Mouse (Mus musculus) forebrain, embryonic 14.5 days (tissue): Measurements from ENCODE around the gene Map3k5. TPM values are rescaled to one million over a fixed set of nuclear protein-coding genes. Genes with fewer than 3 reads are reported as not detected.

Experiments
- ATAC-seq: fragments of 200-750 bp; cut with Nextera tagmentation; 2 replicates; pipeline ENCODE4 v1.8.0; 2017; ENCODE audit warnings: mild to moderate bottlenecking, moderate library complexity
- DNase-seq: peaks from one replicate; pipeline ENCODE4 v3.0.0-alpha.2; 2015; ENCODE audit warnings: low spot score
- H3K27ac ChIP-seq: fragments of 300-500 bp; sonication (generic); 2 replicates; pipeline ENCODE4 v1.5.1; 2014; ENCODE audit warnings: low read depth, mild to moderate bottlenecking, control low read depth, low read length, moderate library complexity
- H3K27me3 ChIP-seq: fragments of 300-500 bp; sonication (generic); replicated peaks from 2 replicates; pipeline ENCODE4 v1.6.1; 2014; ENCODE audit warnings: low read length, control low read depth, mixed read lengths; ENCODE audit not compliant: control insufficient read depth, insufficient read depth
- H3K36me3 ChIP-seq: fragments of 300-500 bp; sonication (generic); 2 replicates; pipeline ENCODE4 v1.6.1; 2014; ENCODE audit warnings: low read length, control low read depth; ENCODE audit not compliant: control insufficient read depth, insufficient read depth
- H3K4me1 ChIP-seq: fragments of 300-500 bp; sonication (generic); 2 replicates; pipeline ENCODE4 v1.6.1; 2014; ENCODE audit warnings: antibody characterized with exemption, low read length, control low read depth; ENCODE audit not compliant: control insufficient read depth, insufficient read depth
- H3K4me2 ChIP-seq: fragments of 300-500 bp; sonication (generic); 2 replicates; pipeline ENCODE4 v1.6.1; 2014; ENCODE audit warnings: mild to moderate bottlenecking, control low read depth, low read length
- H3K4me3 ChIP-seq: fragments of 300-500 bp; sonication (generic); 2 replicates; pipeline ENCODE4 v1.5.1; 2014; ENCODE audit warnings: low read depth, low read length, control low read depth
- H3K9ac ChIP-seq: fragments of 300-500 bp; sonication (generic); 2 replicates; pipeline ENCODE4 v1.6.1; 2014; ENCODE audit warnings: mild to moderate bottlenecking, low read length, control low read depth, moderate library complexity
- H3K9me3 ChIP-seq: fragments of 300-500 bp; sonication (generic); replicated peaks from 2 replicates; pipeline ENCODE4 v1.6.1; 2016; ENCODE audit warnings: low read length, control low read depth, mixed read lengths; ENCODE audit not compliant: control insufficient read depth
- WGBS: fragments of 180-500 bp; shearing (Covaris S2); extraction: QIAGEN DNeasy Blood & Tissue Kit; methylation state at CpG from one replicate; pipeline ENCODE4 v1.1.7; 2014; 5-methylcytosine and 5-hydroxymethylcytosine counted together
- polyA plus RNA-seq: library from polyadenylated mRNA; unstranded; fragments of >200 nt; fragmentation: Nextera tagmentation; extraction: Ambion mirVana; gene quantifications from 2 replicates; pipeline ENCODE4 v1.2.1, GENCODE M21; 2014

Map3k5 gene
- polyA plus RNA-seq, 1 experiment from 2014 or later, result 0.72 TPM

DNA sequence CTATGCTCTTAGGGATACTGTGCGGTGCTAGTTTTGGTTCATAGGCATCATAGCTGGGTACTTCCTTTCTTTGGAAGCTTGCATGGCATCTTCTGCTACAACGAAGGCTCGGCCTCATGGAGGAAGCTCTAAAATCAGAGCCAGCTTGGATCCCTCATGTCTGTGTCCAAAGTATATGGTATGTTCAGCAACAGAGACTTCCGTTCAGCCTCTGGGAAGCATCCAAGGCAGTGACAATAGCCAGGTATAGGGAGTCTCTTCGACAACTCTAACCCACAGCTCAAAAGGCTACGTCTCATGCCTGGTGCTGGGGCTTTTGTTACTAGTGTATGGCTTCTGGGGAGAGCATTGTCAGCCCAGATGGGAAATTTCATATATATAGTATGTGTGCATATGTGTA, 167.2 kb downstream of the Map3k5 start:
- no peak for DNase-seq
- Histone ChIP-seq H3K9me3 (no peaks in the 10 kb centered on the region), H3K9ac (no peak overlapping the region), H3K27ac (no peak overlapping the region), H3K4me3 (no peak overlapping the region), H3K4me1 (no peaks in the 10 kb centered on the region), H3K36me3 (no peaks in the 10 kb centered on the region), H3K27me3 (no peaks in the 10 kb centered on the region), H3K4me2 (no peak overlapping the region)
- WGBS, result 94% methylated on average over 6 of the region's 6 CpGs
- no peak for ATAC-seq

DNA sequence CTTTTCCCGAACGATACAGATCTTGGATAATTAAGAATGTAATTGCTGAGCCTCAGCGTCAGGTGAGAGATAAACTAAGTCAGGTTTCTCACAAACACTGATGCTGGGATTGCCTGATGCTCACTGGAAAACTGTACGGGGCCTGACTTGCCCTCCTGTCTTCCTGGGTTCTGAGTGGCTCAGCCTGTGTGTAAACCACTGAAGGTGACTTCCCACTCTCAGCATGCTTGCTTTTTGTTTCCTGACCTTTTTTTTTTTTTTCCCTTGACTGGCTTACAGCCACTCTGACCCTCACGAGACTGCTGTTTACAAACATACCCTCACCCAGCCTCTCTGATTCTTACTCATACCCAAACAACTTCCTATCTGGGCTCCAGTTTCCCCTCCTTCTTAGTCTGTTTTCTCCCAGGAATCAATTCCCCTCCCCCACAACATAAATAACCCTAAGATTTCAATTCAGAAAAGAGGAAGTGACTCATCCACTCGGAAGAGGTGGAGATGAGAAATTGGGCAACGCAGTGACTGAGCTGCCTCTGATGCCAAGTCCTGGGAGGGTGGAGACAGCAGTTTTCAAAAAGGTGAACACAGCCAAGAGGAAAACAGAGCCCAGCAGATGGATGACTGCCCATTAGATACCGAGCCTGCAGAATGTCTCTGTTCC, 170.1 kb downstream of the Map3k5 start:
- no peak overlapping the region for H3K4me2 ChIP-seq
- H3K27ac ChIP-seq, result no peak overlapping the region
- H3K9me3 ChIP-seq, result no peaks in the 10 kb centered on the region
- no peak overlapping the region for H3K9ac ChIP-seq
- no peak overlapping the region for H3K4me3 ChIP-seq
- no peaks in the 10 kb centered on the region for H3K27me3 ChIP-seq
- 72% methylated on average over 8 of the region's 8 CpGs for WGBS
- ATAC-seq (no peak), DNase-seq (peak; percentile 13)
- H3K4me1 ChIP-seq, result no peaks in the 10 kb centered on the region
- H3K36me3 ChIP-seq, result no peaks in the 10 kb centered on the region

DNA sequence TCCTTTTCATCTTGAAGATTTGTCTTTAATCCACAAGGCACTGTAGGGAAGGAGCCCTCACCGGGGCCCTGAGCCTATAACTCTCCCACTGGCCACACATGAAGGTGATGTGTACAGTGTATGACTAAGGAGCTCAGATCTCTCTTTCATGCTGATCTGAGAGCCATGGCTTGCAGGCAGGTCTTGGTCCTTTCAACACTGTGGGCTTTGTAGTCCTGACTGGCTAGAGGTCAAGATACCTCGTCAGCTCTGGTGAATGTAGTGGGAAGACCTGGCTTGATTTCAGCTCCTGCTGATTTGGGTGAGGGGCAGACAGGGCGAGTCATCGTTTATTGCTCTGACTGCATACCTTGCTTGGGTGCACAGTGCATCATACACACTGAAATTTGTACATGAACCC, 171.3 kb downstream of the Map3k5 start:
- no peak overlapping the region for H3K4me3 ChIP-seq
- no peaks in the 10 kb centered on the region for H3K36me3 ChIP-seq
- H3K27ac ChIP-seq, result no peak overlapping the region
- no peaks in the 10 kb centered on the region for H3K9me3 ChIP-seq
- H3K27me3 ChIP-seq, result no peaks in the 10 kb centered on the region
- 79% methylated on average over 4 of the region's 4 CpGs for WGBS
- H3K4me1 ChIP-seq, result no peaks in the 10 kb centered on the region
- no peak for DNase-seq
- no peak for ATAC-seq
- no peak overlapping the region for H3K4me2 ChIP-seq
- H3K9ac ChIP-seq, result no peak overlapping the region

DNA sequence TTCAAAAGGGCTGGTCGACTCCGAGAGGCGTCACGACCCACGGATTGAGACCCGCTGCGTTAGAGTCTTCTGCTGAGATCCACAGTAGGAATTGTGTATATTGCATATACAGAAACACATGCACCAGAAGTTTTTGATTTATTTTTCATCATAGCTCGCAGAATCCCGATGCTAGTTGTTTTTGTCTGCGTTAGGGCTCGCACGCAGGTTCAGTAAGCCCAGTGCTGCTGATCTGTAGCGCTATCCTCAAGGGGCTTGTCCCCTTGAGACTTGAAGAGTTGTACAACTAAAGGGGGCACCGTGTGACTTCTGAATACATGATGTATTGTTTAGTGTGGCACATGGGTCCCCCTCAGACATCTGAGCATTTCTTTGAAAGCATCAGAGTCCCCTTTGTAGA, 172.8 kb downstream of the Map3k5 start:
- H3K4me2 ChIP-seq, result no peak overlapping the region
- no peak overlapping the region for H3K27ac ChIP-seq
- no peaks in the 10 kb centered on the region for H3K4me1 ChIP-seq
- DNase-seq, result no peak
- no peaks in the 10 kb centered on the region for H3K36me3 ChIP-seq
- no peaks in the 10 kb centered on the region for H3K9me3 ChIP-seq
- ATAC-seq, result no peak
- H3K27me3 ChIP-seq, result no peaks in the 10 kb centered on the region
- H3K9ac ChIP-seq, result no peak overlapping the region
- 91% methylated on average over 14 of the region's 14 CpGs for WGBS
- H3K4me3 ChIP-seq, result no peak overlapping the region

DNA sequence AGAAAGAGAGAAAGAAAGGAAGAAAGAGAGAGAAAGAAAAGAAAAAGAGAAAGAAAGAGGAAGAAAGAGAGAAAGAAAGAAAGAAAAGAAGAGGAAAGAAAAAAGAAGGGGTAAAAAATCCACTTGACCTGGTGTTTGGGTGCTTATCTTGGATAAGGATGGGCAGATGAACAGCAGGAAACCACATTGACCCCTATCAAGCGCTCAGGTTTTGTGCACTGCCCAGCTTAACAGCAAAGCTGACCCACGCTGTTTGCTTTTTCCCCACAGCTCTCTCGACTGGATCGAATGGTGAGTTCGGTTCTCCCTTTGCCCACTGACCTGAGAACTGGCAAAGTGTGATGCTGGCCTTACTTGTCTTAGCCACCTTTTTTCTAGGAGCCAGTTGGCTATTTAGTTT, 177.2 kb downstream of the Map3k5 start:
- DNase-seq, result no peak
- no peaks in the 10 kb centered on the region for H3K36me3 ChIP-seq
- ATAC-seq, result no peak
- no peaks in the 10 kb centered on the region for H3K9me3 ChIP-seq
- H3K9ac ChIP-seq, result no peak overlapping the region
- WGBS, result 87% methylated on average over 5 of the region's 5 CpGs
- no peaks in the 10 kb centered on the region for H3K27me3 ChIP-seq
- no peak overlapping the region for H3K4me3 ChIP-seq
- no peak overlapping the region for H3K27ac ChIP-seq
- no peak overlapping the region for H3K4me2 ChIP-seq
- no peaks in the 10 kb centered on the region for H3K4me1 ChIP-seq

DNA sequence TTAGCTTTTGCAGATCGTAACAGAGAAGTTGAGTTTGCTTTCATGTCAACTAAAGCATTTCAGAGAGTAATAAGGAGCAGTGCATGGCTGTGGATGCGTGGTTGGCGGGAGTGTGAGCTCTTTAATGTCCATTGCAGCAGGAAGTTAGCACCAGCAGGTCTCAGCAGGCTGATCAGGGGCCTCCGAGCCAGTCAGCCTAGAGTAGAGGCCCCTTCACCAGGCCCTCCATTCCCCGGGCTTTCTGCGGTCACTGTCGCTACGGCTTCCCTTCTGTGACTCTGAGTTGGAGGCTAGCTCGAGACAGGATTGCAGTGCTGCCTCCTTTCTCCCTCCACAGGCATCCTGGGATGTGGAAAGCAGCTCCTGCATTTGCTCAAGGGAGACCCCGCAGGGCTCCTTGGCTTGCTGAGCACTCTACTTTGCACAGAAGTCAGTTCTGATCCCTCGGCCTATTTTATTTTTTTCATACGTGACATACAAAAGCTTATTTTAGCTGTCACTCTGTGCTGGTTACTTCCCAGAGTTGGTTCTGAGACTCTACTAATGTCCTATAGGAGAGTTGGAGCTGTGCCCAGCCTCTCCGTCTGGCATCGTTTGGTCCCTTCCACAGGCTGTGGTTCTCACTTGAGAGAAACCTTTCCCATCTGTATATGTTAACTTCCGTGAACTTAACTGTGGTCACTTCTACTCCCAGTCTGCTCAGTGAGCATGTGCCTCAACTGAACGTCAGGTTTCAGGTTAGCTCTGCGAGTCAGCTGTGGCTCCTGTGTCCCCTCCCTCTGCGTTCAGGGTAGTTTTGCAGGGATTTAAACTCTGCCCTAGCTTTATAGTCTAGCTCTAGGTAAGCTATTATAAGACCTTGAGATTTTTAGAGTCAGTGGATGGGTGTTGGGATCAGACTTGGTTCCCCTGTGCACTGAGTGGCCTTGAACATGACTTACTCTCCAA, 178.0 kb downstream of the Map3k5 start:
- Histone ChIP-seq H3K9me3 (no peaks in the 10 kb centered on the region), H3K4me2 (no peak overlapping the region), H3K4me3 (no peak overlapping the region), H3K36me3 (no peaks in the 10 kb centered on the region), H3K4me1 (no peaks in the 10 kb centered on the region), H3K9ac (no peak overlapping the region), H3K27me3 (no peaks in the 10 kb centered on the region), H3K27ac (no peak overlapping the region)
- peak; percentile 49 for DNase-seq
- 82% methylated on average over 18 of the region's 18 CpGs for WGBS
- ATAC-seq, result no peak

DNA sequence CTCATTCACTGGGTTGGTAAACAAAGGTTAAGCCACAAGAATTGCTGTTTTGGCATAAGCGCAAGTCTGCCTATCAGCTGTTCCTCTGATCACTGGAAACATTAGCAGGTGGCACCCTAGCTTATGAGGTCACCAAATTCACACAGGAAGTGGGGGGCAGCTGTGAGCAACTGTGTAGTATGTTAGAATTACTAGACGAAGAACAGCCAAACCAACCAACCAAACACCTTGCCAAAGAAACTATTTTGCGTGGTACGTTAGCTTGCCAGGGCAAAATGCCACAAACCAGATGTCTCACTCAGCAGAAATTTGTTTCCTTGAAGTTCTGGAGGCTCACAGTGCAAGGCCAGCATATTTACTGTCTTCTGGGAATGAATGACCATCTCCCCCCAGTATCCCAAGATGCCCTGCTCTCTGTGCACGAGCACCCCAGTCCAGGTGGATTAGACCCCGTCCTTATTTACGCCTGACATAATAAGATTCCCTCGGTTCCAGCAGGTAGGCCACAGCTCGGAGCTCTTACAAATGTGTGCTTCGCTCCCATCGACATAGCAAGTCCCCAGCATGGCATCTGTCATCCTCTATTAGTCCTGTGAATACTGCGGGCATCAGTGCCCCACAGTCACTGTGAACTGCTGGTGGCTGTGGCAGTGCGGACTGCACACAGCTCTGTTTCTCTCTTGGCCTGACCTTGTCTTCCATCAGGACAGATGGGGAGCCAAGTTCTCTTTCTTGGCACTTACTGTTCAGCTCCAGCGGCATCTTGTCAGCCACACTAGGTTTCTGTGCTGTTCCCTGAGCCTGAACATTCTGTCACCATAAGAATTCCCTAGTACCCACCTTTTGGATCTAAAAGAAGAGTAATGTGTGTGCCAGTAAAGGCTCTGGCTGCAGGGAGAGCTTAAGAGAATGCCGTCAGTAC, 185.5 kb downstream of the Map3k5 start:
- H3K4me1 ChIP-seq, result no peaks in the 10 kb centered on the region
- H3K27me3 ChIP-seq, result no peaks in the 10 kb centered on the region
- 87% methylated on average over 15 of the region's 15 CpGs for WGBS
- H3K36me3 ChIP-seq, result no peaks in the 10 kb centered on the region
- no peak overlapping the region for H3K4me3 ChIP-seq
- ATAC-seq (no peak), DNase-seq (peak; percentile 12)
- H3K9me3 ChIP-seq, result no peaks in the 10 kb centered on the region
- no peak overlapping the region for H3K4me2 ChIP-seq
- no peak overlapping the region for H3K9ac ChIP-seq
- H3K27ac ChIP-seq, result no peak overlapping the region

DNA sequence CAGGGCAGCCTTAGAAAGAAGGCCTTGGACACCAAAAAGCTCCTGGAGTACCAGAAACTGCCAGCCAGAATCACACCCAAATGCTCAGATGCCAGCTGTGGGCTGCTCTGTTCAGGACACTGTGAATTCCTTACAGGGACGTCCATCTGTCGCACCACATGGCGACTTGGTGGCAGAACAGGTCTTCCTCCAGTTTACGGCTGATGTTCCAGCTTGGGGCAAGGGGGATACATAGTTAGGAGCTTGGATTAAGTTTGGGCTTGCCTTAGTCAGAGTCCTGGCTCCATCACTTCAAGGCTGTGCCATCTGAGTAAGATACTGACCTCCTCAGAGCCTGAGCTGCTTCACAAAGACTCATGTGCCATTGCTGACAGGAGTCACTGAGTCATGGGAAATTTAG, 187.7 kb downstream of the Map3k5 start:
- Histone ChIP-seq H3K27me3 (no peaks in the 10 kb centered on the region), H3K4me3 (no peak overlapping the region), H3K36me3 (no peaks in the 10 kb centered on the region), H3K9ac (no peak overlapping the region), H3K4me1 (no peaks in the 10 kb centered on the region), H3K27ac (no peak overlapping the region), H3K4me2 (no peak overlapping the region), H3K9me3 (no peaks in the 10 kb centered on the region)
- no peak for ATAC-seq
- WGBS, result 87% methylated on average over 4 of the region's 4 CpGs
- DNase-seq, result no peak
